Mouse (Mus musculus) spleen, adult 2 months (tissue): ENCODE results near the gene Ap2b1.

Experiments used
- CTCF ChIP-seq: fragments of 200-500 bp; IDR thresholded peaks from 2 replicates; pipeline ENCODE4 v1.5.1; 2011; ENCODE audit warnings: mild to moderate bottlenecking, inconsistent platforms; ENCODE audit not compliant: insufficient read depth, insufficient read length, insufficient replicate concordance; ENCODE audit errors: extremely low read depth
- POLR2A ChIP-seq: fragments of 200-500 bp; IDR thresholded peaks from 2 replicates; pipeline ENCODE4 v1.6.1; 2011; ENCODE audit warnings: low read depth, low read length, inconsistent platforms

DNA sequence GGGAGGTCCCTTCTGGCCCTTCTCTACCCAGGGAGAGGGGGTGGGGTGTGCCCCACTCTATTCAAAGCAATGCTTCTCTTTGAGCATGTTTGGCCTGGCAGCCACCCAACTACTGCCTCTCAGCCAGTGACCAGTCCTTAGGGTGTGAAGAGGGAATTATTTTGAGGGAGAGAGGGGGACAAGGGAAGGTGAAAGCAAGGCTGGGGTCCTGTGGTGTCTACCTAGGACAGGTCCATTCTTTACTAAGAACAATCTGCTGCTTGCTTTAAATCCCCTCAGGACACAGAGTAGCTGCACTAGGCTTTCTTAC, 150.1 kb downstream of the Ap2b1 start:
- TF ChIP-seq CTCF (no peak), POLR2A (no peak)
